Mouse (Mus musculus): Measurements from ENCODE around the gene Hoxb1. TPM values are rescaled to one million over a fixed set of nuclear protein-coding genes. Genes with fewer than 3 reads are reported as not detected.
A peak's percentile ranks its signal among the peaks of the same experiment; 100 is the strongest.

The Hoxb1 gene
- polyA plus RNA-seq, 1 experiment from 2014 or later: not detected

DNA sequence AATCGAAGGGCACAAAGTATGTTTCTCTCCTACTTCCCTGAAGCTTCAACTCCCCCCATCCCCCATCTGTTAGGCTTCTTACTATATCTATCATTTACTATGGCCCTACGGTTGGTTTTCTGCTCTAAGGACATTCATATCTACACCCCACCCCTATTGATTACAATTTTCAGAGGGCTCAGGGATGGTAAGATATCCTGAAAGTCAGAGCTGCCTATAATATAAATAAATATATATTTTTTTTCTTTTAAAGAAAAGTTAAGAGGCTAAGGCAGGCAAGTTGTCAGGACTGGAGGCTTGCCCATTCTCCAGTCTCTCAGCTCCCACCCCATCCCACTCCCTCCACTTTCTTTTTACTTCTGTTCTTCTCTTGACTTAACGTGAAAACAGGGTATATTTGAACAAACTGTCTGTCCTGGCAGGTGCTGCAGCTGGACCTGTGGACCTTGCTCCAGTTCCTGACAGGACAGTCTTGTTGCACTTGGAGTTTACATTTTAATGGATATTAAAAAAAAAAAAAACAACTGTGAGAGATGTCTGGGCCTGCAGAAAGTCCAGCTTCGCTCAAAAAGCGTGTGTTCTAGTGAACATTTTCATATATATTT lies 18.5 kb upstream of the Hoxb1 start:
- H3K4me2 ChIP-seq (ENCODE audit: low read depth, low read length): 0 out of 2 replicates have a peak overlapping the region, but pooled peaks have one; percentile 13
- ATAC-seq (ENCODE audit: low read depth): no peak
- 37% methylated on average over 5 of the region's 5 CpGs for WGBS
- H3K9me3 ChIP-seq (ENCODE audit: control insufficient read depth, low read length): no peaks in the 10 kb centered on the region
- peaks cover 27% of the 10 kb centered on the region for H3K4me1 ChIP-seq (replicated peaks; ENCODE audit: control insufficient read depth, insufficient read depth, low read length)
- peak overlapping the region; percentile 93 for H3K27ac ChIP-seq (ENCODE audit: low read length)
- H3K27me3 ChIP-seq (ENCODE audit: control insufficient read depth, insufficient read depth, low read depth, low read length): peaks cover 33% of the 10 kb centered on the region
- no peak overlapping the region for H3K9ac ChIP-seq (ENCODE audit: low read length)
- H3K36me3 ChIP-seq (ENCODE audit: control insufficient read depth, insufficient read depth, low read length): peaks cover 2% of the 10 kb centered on the region; the same call in 1 of the 2 replicates
- no peak overlapping the region for H3K4me3 ChIP-seq (ENCODE audit: low read length)

DNA sequence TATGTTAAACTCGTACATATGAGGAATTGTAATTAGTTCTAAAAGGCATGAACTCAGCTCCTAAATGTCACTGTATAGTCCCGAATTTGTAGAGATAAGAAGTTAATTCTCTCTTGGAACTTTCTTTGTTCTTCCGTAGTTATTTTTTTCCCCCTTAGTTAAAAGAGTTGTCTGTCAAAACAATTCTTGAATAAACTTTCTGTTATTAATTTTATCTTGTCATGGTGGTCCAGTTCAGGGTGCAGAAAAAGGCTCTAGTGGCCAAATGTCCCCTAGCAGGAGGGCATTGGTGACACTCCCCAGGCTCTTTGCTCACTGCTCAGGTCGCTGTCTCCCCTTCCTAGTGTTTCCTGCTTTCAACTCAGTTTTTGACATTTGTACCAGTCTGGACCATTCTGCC lies 17.8 kb upstream of the Hoxb1 start:
- H3K4me3 ChIP-seq (ENCODE audit: low read length): no peak overlapping the region
- peaks cover 27% of the 10 kb centered on the region for H3K4me1 ChIP-seq (replicated peaks; ENCODE audit: control insufficient read depth, insufficient read depth, low read length)
- peaks cover 33% of the 10 kb centered on the region for H3K27me3 ChIP-seq (ENCODE audit: control insufficient read depth, insufficient read depth, low read depth, low read length)
- peaks cover 2% of the 10 kb centered on the region; the same call in 1 of the 2 replicates for H3K36me3 ChIP-seq (ENCODE audit: control insufficient read depth, insufficient read depth, low read length)
- H3K9ac ChIP-seq (ENCODE audit: low read length): 0 out of 2 replicates have a peak overlapping the region, but pooled peaks have one; percentile 8
- H3K4me2 ChIP-seq (ENCODE audit: low read depth, low read length): peak overlapping the region; percentile 47
- WGBS: 22% methylated on average over 4 of the region's 4 CpGs
- peak overlapping the region; percentile 87 for H3K27ac ChIP-seq (ENCODE audit: low read length)
- ATAC-seq (ENCODE audit: low read depth): no peak
- no peaks in the 10 kb centered on the region for H3K9me3 ChIP-seq (ENCODE audit: control insufficient read depth, low read length)

DNA sequence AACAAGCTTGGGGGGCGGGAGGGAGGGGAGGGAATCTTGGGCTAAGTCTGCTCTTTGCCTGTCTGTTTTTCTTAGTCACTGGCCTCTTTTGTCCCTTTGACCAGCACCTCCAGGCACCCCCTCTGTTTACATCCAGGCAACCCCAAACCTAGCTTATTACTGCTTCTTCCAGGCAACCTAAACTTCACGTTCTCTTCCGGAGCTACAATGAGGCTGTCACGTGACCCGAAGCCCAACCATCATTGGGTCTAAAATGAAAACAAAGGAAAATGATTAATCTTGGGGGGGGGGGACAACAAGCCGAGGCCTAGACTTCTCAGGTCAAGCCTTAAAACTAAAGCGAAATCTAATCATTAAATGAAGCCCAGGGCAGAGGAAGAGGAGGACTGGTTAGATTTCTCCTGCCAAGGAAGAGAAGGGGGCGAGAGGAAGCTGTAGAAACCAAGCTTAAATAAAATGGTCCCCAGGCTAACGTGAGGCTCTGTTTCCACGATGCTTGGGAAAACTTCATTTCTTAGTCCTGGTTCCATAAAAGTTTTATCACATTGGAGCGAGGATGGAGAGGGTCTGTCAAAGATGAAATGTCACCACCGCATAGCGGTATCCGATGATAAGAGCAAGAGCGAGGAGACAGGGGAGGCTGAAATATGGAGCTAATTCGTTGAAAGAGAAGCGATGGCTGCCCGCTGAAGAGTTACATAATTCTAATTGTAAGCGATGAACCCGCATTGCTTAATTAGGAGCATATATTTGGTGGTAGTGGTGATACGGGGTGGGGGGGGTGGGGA lies 17.2 kb upstream of the Hoxb1 start:
- peak overlapping the region; percentile 47 for H3K4me2 ChIP-seq (ENCODE audit: low read depth, low read length)
- 23% methylated on average over 21 of the region's 21 CpGs for WGBS
- no peaks in the 10 kb centered on the region for H3K9me3 ChIP-seq (ENCODE audit: control insufficient read depth, low read length)
- no peak overlapping the region for H3K4me3 ChIP-seq (ENCODE audit: low read length)
- H3K36me3 ChIP-seq (ENCODE audit: control insufficient read depth, insufficient read depth, low read length): peaks cover 2% of the 10 kb centered on the region; the same call in 1 of the 2 replicates
- peak overlapping the region; percentile 87 for H3K27ac ChIP-seq (ENCODE audit: low read length)
- H3K4me1 ChIP-seq (replicated peaks; ENCODE audit: control insufficient read depth, insufficient read depth, low read length): peaks cover 27% of the 10 kb centered on the region
- ATAC-seq (ENCODE audit: low read depth): no peak
- peaks cover 29% of the 10 kb centered on the region for H3K27me3 ChIP-seq (ENCODE audit: control insufficient read depth, insufficient read depth, low read depth, low read length)
- peak overlapping the region; percentile 8 for H3K9ac ChIP-seq (ENCODE audit: low read length)

DNA sequence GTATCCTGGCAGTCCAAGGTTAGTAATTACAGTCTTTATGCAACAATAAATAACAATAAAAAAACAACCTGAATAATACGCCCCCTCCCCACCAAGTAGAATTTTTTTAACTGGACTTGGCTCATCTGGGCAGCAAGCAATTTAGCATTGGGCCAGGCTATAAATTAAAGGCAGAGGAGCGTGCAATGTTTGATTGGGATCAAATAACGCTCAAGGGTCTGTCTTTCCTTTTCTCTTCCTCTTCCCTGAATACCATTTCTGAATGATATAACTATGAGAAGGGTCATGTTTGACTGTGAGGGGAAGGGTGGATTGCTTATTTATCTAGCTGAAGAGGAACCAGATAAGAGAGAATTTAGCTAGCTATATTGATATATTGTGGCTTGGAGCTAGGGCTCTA lies 16.6 kb upstream of the Hoxb1 start:
- H3K4me3 ChIP-seq (ENCODE audit: low read length): no peak overlapping the region
- 40% methylated on average over 3 of the region's 3 CpGs for WGBS

DNA sequence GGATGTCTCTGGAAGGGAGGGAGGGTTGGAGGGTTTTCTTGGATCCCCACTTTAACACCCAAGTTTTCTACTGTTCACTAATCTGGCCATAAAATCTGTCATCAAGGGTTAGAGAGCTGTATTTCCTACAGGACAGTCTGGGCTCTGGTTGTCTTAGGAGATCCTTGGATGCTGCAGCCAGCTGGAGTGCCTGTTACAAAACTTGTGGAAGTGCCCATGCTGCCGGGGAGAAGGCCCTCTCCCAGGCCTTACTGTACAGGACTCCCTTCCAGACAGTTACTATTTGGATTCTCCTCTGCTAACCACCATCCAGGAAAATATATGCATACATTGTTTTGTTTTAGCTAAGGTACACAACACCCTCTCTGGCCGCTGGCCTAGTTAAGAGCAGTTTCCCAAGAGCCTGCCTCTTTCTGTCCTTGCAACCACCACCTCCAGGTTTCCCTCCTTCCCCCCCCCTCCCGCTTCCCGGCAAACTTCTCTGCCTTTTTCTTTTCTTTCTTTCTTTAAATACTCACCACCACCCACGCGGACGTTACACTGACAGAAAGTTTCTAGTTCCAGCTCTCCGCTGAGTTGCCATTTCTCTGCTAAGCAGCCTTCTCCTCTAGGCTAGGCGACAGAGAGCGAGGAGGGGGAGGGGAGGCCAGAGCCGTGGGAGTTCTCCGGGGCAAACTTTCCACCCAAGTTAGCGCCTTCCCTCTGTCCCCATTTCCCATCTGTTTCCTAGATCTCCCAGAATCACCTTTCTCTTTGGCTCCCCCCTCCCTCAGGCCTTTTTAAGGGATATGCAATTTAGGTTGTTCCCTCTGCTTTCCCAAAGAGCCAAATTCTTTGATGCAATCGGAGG lies 15.8 kb upstream of the Hoxb1 start:
- WGBS: 21% methylated on average over 14 of the region's 14 CpGs
- no peaks in the 10 kb centered on the region for H3K9me3 ChIP-seq (ENCODE audit: control insufficient read depth, low read length)
- H3K9ac ChIP-seq (ENCODE audit: low read length): peak overlapping the region; percentile 45
- H3K27me3 ChIP-seq (ENCODE audit: control insufficient read depth, insufficient read depth, low read depth, low read length): peaks cover 21% of the 10 kb centered on the region
- H3K27ac ChIP-seq (ENCODE audit: low read length): peak overlapping the region; percentile 87
- ATAC-seq (ENCODE audit: low read depth): peak; percentile 29; the same call in 1 of the 2 replicates
- no peaks in the 10 kb centered on the region for H3K36me3 ChIP-seq (ENCODE audit: control insufficient read depth, insufficient read depth, low read length)
- H3K4me1 ChIP-seq (replicated peaks; ENCODE audit: control insufficient read depth, insufficient read depth, low read length): peaks cover 27% of the 10 kb centered on the region
- H3K4me2 ChIP-seq (ENCODE audit: low read depth, low read length): peak overlapping the region; percentile 47
- peak overlapping the region; percentile 23 for H3K4me3 ChIP-seq (ENCODE audit: low read length)

More for the DNA sequence above, 16.6 kb upstream of the Hoxb1 start:
- Histone ChIP-seq H3K27me3 (ENCODE audit: control insufficient read depth, insufficient read depth, low read depth, low read length) (peaks cover 27% of the 10 kb centered on the region), H3K27ac (ENCODE audit: low read length) (peak overlapping the region; percentile 87), H3K9ac (ENCODE audit: low read length) (peak overlapping the region; percentile 45), H3K4me1 (replicated peaks; ENCODE audit: control insufficient read depth, insufficient read depth, low read length) (peaks cover 27% of the 10 kb centered on the region), H3K4me2 (ENCODE audit: low read depth, low read length) (peak overlapping the region; percentile 47), H3K9me3 (ENCODE audit: control insufficient read depth, low read length) (no peaks in the 10 kb centered on the region), H3K36me3 (ENCODE audit: control insufficient read depth, insufficient read depth, low read length) (peaks cover 2% of the 10 kb centered on the region; the same call in 1 of the 2 replicates)
- no peak for ATAC-seq (ENCODE audit: low read depth)

DNA sequence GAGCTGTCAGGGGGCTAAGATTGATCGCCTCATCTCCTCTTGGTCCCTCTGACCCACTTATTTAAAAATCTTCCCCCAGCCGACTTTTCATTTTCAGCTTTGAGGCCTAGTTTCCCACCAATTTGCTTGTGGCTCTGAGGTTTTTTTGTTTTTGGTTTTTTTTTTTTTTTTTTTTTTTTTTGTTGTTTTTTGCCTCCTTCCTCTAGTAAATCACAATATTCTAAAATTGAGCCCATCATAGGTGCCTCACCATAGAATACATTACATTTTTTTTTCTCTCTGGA lies 15.3 kb upstream of the Hoxb1 start, which contains the start of gene Hoxb2:
Gene Hoxb2, plus strand, starts transcription at position 185 of the 284 bp plus-strand sequence.
- Histone ChIP-seq H3K27me3 (ENCODE audit: control insufficient read depth, insufficient read depth, low read depth, low read length) (peaks cover 20% of the 10 kb centered on the region), H3K36me3 (ENCODE audit: control insufficient read depth, insufficient read depth, low read length) (no peaks in the 10 kb centered on the region), H3K4me3 (ENCODE audit: low read length) (peak within 1 kb of the TSS; percentile 75), H3K9me3 (ENCODE audit: control insufficient read depth, low read length) (no peaks in the 10 kb centered on the region), H3K9ac (ENCODE audit: low read length) (peak within 1 kb of the TSS; percentile 63), H3K4me2 (ENCODE audit: low read depth, low read length) (peak within 1 kb of the TSS; percentile 65), H3K27ac (ENCODE audit: low read length) (peak within 1 kb of the TSS; percentile 87), H3K4me1 (replicated peaks; ENCODE audit: control insufficient read depth, insufficient read depth, low read length) (peaks cover 31% of the 10 kb centered on the region)
- no peak for ATAC-seq (ENCODE audit: low read depth)
- 24% methylated on average over 2 of the region's 2 CpGs for WGBS

DNA sequence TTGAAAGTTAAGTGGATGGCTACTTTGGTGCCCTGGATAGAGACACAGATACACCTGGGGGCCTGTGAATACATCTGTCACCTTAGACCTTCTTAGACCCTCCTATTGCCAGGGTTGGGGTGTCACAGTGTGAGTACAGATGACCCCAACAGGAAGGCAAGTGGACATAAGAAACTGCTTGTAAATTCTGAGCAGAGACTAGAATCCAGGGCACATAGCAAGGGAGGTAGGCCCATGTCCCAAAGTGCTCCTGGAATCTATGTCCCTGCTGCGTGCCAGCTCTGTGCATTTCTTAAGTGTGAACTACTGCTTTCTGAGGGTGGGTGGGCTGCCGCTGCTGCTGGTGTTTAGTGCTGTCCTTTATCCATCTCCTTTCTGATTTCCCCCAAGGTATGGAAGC lies 14.8 kb upstream of the Hoxb1 start:
- H3K27ac ChIP-seq (ENCODE audit: low read length): peak overlapping the region; percentile 84
- 45% methylated on average over 2 of the region's 2 CpGs for WGBS
- H3K27me3 ChIP-seq (ENCODE audit: control insufficient read depth, insufficient read depth, low read depth, low read length): peaks cover 18% of the 10 kb centered on the region
- ATAC-seq (ENCODE audit: low read depth): no peak
- peaks cover 26% of the 10 kb centered on the region for H3K4me1 ChIP-seq (replicated peaks; ENCODE audit: control insufficient read depth, insufficient read depth, low read length)
- peak overlapping the region; percentile 63 for H3K9ac ChIP-seq (ENCODE audit: low read length)
- no peaks in the 10 kb centered on the region for H3K9me3 ChIP-seq (ENCODE audit: control insufficient read depth, low read length)
- no peaks in the 10 kb centered on the region for H3K36me3 ChIP-seq (ENCODE audit: control insufficient read depth, insufficient read depth, low read length)
- H3K4me2 ChIP-seq (ENCODE audit: low read depth, low read length): peak overlapping the region; percentile 65
- H3K4me3 ChIP-seq (ENCODE audit: low read length): no peak overlapping the region

DNA sequence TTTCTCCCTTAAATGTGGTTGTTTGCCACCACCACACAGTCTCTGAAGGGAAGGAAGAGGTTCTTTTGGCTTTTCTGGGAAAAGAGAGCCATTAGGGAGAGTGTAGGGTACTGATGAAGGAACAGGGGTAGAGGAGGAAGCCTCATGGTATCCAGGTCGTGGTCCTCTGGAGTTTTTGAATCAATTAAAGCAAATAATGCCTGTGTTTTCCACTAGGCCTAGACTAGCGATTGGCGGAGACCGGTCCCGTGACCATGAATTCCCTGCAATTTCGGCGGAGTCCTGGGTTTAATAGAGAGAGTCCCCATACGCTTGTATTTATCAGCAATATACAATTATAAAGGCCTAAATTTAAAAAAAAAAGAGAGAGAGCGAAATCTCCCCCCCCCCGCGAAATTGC lies 14.2 kb upstream of the Hoxb1 start:
- no peaks in the 10 kb centered on the region for H3K9me3 ChIP-seq (ENCODE audit: control insufficient read depth, low read length)
- H3K4me3 ChIP-seq (ENCODE audit: low read length): peak overlapping the region; percentile 75
- peak overlapping the region; percentile 84 for H3K27ac ChIP-seq (ENCODE audit: low read length)
- peaks cover 22% of the 10 kb centered on the region for H3K4me1 ChIP-seq (replicated peaks; ENCODE audit: control insufficient read depth, insufficient read depth, low read length)
- peak overlapping the region; percentile 63 for H3K9ac ChIP-seq (ENCODE audit: low read length)
- peaks cover 12% of the 10 kb centered on the region for H3K27me3 ChIP-seq (ENCODE audit: control insufficient read depth, insufficient read depth, low read depth, low read length)
- no peaks in the 10 kb centered on the region for H3K36me3 ChIP-seq (ENCODE audit: control insufficient read depth, insufficient read depth, low read length)
- H3K4me2 ChIP-seq (ENCODE audit: low read depth, low read length): peak overlapping the region; percentile 65
- WGBS: 12% methylated on average over 11 of the region's 11 CpGs
- peak; percentile 29 for ATAC-seq (ENCODE audit: low read depth)

DNA sequence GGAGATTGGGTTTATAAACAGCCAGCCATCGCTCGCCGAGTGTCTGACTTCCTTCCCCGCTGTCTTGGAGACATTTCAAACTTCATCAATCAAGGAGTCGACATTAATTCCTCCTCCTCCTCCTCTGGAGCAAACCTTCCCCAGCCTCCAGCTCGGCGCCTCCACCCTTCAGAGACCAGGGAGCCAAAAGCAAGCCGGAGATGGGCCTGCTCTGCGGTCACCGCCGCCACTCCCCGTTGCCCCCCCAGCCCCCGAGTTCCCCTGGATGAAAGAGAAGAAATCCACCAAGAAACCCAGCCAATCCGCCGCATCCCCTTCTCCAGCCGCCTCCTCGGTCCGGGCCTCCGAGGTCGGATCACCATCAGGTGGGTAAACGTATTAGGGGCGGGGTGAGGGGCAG lies 13.7 kb upstream of the Hoxb1 start:
- no peaks in the 10 kb centered on the region for H3K9me3 ChIP-seq (ENCODE audit: control insufficient read depth, low read length)
- H3K4me1 ChIP-seq (replicated peaks; ENCODE audit: control insufficient read depth, insufficient read depth, low read length): peaks cover 22% of the 10 kb centered on the region
- H3K4me3 ChIP-seq (ENCODE audit: low read length): peak overlapping the region; percentile 75
- peak overlapping the region; percentile 92 for H3K9ac ChIP-seq (ENCODE audit: low read length)
- peak; percentile 73 for ATAC-seq (ENCODE audit: low read depth)
- H3K27me3 ChIP-seq (ENCODE audit: control insufficient read depth, insufficient read depth, low read depth, low read length): peaks cover 12% of the 10 kb centered on the region
- WGBS: under 1% methylated on average over 22 of the region's 22 CpGs
- H3K27ac ChIP-seq (ENCODE audit: low read length): peak overlapping the region; percentile 84
- H3K36me3 ChIP-seq (ENCODE audit: control insufficient read depth, insufficient read depth, low read length): no peaks in the 10 kb centered on the region
- peak overlapping the region; percentile 65 for H3K4me2 ChIP-seq (ENCODE audit: low read depth, low read length)

Measured in lung, embryonic 16.5 days (tissue).